Mouse (Mus musculus): ENCODE results near the gene Mmachc. TPM values are rescaled to one million over a fixed set of nuclear protein-coding genes. Genes with fewer than 3 reads are reported as not detected.

The Mmachc gene
- 25.2 and 27.9 TPM in 2 replicates for polyA plus RNA-seq (2016; fragmentation: Nextera tagmentation; extraction: Ambion mirVana)

GRCm38 (mm10) chr4:116708201-116708764, at the start of gene Mmachc, which contains the start of gene Ccdc163:
TSS of gene Mmachc (minus strand) at chr4:116708406.
TSS of gene Ccdc163 (plus strand) at chr4:116708509.
- under 1% methylated on average over 29 of the region's 29 CpGs for WGBS
- Histone ChIP-seq H3K27me3 (no peaks in the 10 kb centered on the region), H3K36me3 (peaks cover 18% of the 10 kb centered on the region), H3K4me3 (replicated peaks) (peak within 1 kb of the TSS; percentile 61), H3K27ac (no peak within 1 kb of the TSS), H3K4me1 (replicated peaks) (peaks cover 9% of the 10 kb centered on the region), H3K9me3 (no peaks in the 10 kb centered on the region), H3K4me2 (peak within 1 kb of the TSS; percentile 82), H3K9ac (replicated peaks) (peak within 1 kb of the TSS; percentile 72)
- peak; percentile 98 for ATAC-seq (ENCODE audit: insufficient number of reproducible peaks, insufficient read depth, low FRiP score, low TSS enrichment, low read depth)

DNA sequence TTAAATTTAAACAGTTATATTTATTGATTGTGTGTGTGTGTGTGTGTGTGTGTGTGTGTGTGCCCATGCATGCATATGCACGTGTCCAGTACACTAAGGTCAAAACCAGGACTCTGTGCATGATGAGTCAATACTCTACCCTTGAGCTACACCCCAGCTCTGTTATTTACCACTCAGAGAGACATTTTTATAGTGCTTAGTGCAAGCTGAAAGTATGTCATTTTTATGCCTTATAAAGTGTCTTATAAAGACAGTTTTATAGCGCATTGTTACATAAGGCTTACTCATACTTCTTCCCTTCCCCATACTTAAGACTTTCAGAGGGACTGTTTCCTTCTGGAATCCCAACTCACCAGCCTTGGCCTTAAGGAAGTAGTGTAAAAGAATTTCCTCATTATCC, 41.5 kb upstream of the Mmachc start:
- Histone ChIP-seq H3K4me1 (replicated peaks) (no peaks in the 10 kb centered on the region), H3K4me2 (no peak overlapping the region), H3K27ac (no peak overlapping the region), H3K4me3 (replicated peaks) (no peak overlapping the region), H3K9ac (replicated peaks) (no peak overlapping the region), H3K9me3 (no peaks in the 10 kb centered on the region), H3K36me3 (peaks cover 4% of the 10 kb centered on the region; the same call in 1 of the 2 replicates), H3K27me3 (no peaks in the 10 kb centered on the region)
- 94% methylated on average over 2 of the region's 2 CpGs for WGBS
- no peak for ATAC-seq (ENCODE audit: insufficient number of reproducible peaks, insufficient read depth, low FRiP score, low TSS enrichment, low read depth)

GRCm38 (mm10) chr4:116738972-116739751, 31.0 kb upstream of the Mmachc start:
- no peak overlapping the region for H3K9ac ChIP-seq (replicated peaks)

GRCm38 (mm10) chr4:116734996-116735395, 26.8 kb upstream of the Mmachc start:
- no peak overlapping the region for H3K4me2 ChIP-seq
- H3K4me3 ChIP-seq (replicated peaks): no peak overlapping the region
- no peaks in the 10 kb centered on the region for H3K27me3 ChIP-seq
- ATAC-seq (ENCODE audit: insufficient number of reproducible peaks, insufficient read depth, low FRiP score, low TSS enrichment, low read depth): no peak
- no peak overlapping the region for H3K27ac ChIP-seq
- WGBS: 69% methylated on average over 2 of the region's 2 CpGs
- H3K9ac ChIP-seq (replicated peaks): no peak overlapping the region
- 0 out of 2 replicates have a peak, but pooled peaks cover 4% of the 10 kb centered on the region for H3K36me3 ChIP-seq
- no peaks in the 10 kb centered on the region for H3K4me1 ChIP-seq (replicated peaks)
- no peaks in the 10 kb centered on the region for H3K9me3 ChIP-seq

More at GRCm38 (mm10) chr4:116738972-116739751, 31.0 kb upstream of the Mmachc start:
- H3K36me3 ChIP-seq: 0 out of 2 replicates have a peak, but pooled peaks cover 4% of the 10 kb centered on the region
- no peak overlapping the region for H3K27ac ChIP-seq
- H3K27me3 ChIP-seq: no peaks in the 10 kb centered on the region
- no peaks in the 10 kb centered on the region for H3K4me1 ChIP-seq (replicated peaks)
- ATAC-seq (ENCODE audit: insufficient number of reproducible peaks, insufficient read depth, low FRiP score, low TSS enrichment, low read depth): no peak
- H3K9me3 ChIP-seq: no peaks in the 10 kb centered on the region
- H3K4me2 ChIP-seq: no peak overlapping the region
- H3K4me3 ChIP-seq (replicated peaks): no peak overlapping the region
- 84% methylated on average over 9 of the region's 9 CpGs for WGBS

DNA sequence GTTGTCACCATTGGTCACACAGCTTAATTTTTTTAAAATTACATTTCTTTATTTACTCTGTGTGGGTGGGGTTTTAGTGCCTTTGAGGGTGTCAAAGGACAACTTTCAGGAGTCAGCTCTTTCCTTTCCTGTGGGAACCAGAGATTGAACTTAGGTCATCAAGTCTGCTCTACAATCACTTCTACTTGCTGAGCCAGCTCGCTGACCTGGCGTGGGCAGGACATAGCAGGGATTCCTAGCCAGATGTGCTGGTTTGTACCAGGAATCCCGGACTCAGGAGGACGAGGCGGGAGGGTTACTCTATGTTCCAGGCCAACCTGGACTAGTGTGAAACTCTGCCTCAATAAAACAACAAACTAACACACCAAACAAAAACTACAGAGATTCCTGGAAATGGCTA, 24.1 kb upstream of the Mmachc start:
- no peaks in the 10 kb centered on the region for H3K4me1 ChIP-seq (replicated peaks)
- no peak overlapping the region for H3K4me3 ChIP-seq (replicated peaks)
- no peak for ATAC-seq (ENCODE audit: insufficient number of reproducible peaks, insufficient read depth, low FRiP score, low TSS enrichment, low read depth)
- H3K27me3 ChIP-seq: no peaks in the 10 kb centered on the region
- 77% methylated on average over 5 of the region's 5 CpGs for WGBS
- H3K36me3 ChIP-seq: no peaks in the 10 kb centered on the region
- no peaks in the 10 kb centered on the region for H3K9me3 ChIP-seq
- H3K9ac ChIP-seq (replicated peaks): no peak overlapping the region
- H3K27ac ChIP-seq: no peak overlapping the region
- no peak overlapping the region for H3K4me2 ChIP-seq

DNA sequence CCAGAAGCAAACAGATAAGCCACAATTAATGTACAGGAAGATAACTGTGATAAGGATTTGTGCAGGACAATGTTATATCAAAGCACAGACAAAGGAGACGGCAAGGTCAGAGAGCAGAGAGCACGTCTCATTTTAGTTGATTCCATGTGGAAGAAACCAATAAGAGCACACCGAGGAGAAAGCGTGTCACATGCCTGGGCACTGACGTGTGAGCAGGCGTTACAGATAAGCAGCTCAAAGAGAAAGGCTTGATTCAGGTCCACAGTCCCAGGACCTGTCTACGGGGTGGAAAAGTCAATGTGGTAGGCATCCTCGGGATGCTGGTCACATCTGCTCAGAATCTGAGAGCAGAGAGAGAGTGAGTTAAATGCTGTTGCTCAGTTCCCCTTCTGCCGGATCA, 22.9 kb upstream of the Mmachc start:
- Histone ChIP-seq H3K36me3 (no peaks in the 10 kb centered on the region), H3K4me1 (replicated peaks) (no peaks in the 10 kb centered on the region), H3K9me3 (no peaks in the 10 kb centered on the region), H3K27ac (no peak overlapping the region), H3K27me3 (no peaks in the 10 kb centered on the region), H3K4me3 (replicated peaks) (no peak overlapping the region), H3K9ac (replicated peaks) (no peak overlapping the region), H3K4me2 (no peak overlapping the region)
- 85% methylated on average over 9 of the region's 9 CpGs for WGBS
- no peak for ATAC-seq (ENCODE audit: insufficient number of reproducible peaks, insufficient read depth, low FRiP score, low TSS enrichment, low read depth)

- no peak overlapping the region for H3K27ac ChIP-seq
- no peak for ATAC-seq (ENCODE audit: insufficient number of reproducible peaks, insufficient read depth, low FRiP score, low TSS enrichment, low read depth)
- no peaks in the 10 kb centered on the region for H3K27me3 ChIP-seq
- WGBS: 90% methylated on average over 3 of the region's 3 CpGs
- no peaks in the 10 kb centered on the region for H3K9me3 ChIP-seq
- H3K9ac ChIP-seq (replicated peaks): no peak overlapping the region
- no peaks in the 10 kb centered on the region for H3K36me3 ChIP-seq
- H3K4me3 ChIP-seq (replicated peaks): no peak overlapping the region
- no peak overlapping the region for H3K4me2 ChIP-seq
- no peaks in the 10 kb centered on the region for H3K4me1 ChIP-seq (replicated peaks)
Observed at GRCm38 (mm10) chr4:116729532-116729931, 21.3 kb upstream of the Mmachc start.

DNA sequence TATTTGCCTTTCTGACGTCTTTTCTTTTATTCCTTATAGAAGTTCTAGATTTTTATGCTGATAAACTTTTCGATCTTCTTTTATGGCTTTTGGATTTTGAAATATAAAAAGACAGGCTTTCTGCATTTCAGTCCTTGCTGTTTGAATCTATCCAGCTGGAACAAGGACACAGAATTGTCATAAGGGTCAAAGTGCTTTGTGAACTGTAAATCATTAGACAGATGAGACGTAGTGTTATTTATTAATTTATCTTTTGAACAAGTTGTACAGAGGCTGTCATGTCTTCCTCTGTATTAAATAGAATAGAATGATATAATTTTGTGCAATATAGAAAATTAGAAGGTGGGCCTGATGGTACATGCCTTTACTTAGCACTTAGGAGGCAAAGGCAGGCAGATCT, 19.2 kb upstream of the Mmachc start:
- H3K4me2 ChIP-seq: no peak overlapping the region
- WGBS: 82% methylated on average over 3 of the region's 3 CpGs
- no peaks in the 10 kb centered on the region for H3K36me3 ChIP-seq
- H3K27me3 ChIP-seq: no peaks in the 10 kb centered on the region
- ATAC-seq (ENCODE audit: insufficient number of reproducible peaks, insufficient read depth, low FRiP score, low TSS enrichment, low read depth): no peak
- H3K9me3 ChIP-seq: no peaks in the 10 kb centered on the region
- no peak overlapping the region for H3K27ac ChIP-seq
- H3K4me1 ChIP-seq (replicated peaks): 0 out of 2 replicates have a peak, but pooled peaks cover 2% of the 10 kb centered on the region
- H3K4me3 ChIP-seq (replicated peaks): no peak overlapping the region
- H3K9ac ChIP-seq (replicated peaks): no peak overlapping the region

- no peak overlapping the region for H3K4me3 ChIP-seq (replicated peaks)
- H3K4me2 ChIP-seq: no peak overlapping the region
- no peaks in the 10 kb centered on the region for H3K36me3 ChIP-seq
- WGBS: 84% methylated on average over 5 of the region's 5 CpGs
- H3K27ac ChIP-seq: no peak overlapping the region
- no peak for ATAC-seq (ENCODE audit: insufficient number of reproducible peaks, insufficient read depth, low FRiP score, low TSS enrichment, low read depth)
- H3K27me3 ChIP-seq: no peaks in the 10 kb centered on the region
- 0 out of 2 replicates have a peak, but pooled peaks cover 4% of the 10 kb centered on the region for H3K4me1 ChIP-seq (replicated peaks)
- H3K9ac ChIP-seq (replicated peaks): no peak overlapping the region
- H3K9me3 ChIP-seq: no peaks in the 10 kb centered on the region
Observed at GRCm38 (mm10) chr4:116725444-116725843, 17.2 kb upstream of the Mmachc start.

DNA sequence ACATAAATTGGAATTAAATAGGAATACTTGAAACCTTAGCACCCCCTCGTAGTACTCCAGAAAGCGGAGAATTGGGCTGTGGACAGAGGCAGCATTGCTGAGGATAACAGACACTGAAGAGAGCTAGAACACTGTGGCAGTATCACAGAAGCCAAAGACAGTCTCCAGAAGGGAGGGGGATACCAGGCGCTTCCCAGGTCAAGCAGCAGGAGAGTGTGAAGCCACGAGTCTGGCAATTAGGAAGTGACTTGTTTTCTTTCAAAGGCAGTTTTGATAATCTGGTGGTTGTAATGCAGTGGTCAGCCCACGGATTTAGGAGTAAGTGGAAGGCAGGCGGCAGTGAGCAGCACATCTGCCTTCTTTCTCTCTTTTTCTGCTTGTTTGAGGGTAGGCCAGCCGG, 14.0 kb upstream of the Mmachc start:
- H3K27me3 ChIP-seq: no peaks in the 10 kb centered on the region
- no peak overlapping the region for H3K27ac ChIP-seq
- H3K9me3 ChIP-seq: no peaks in the 10 kb centered on the region
- no peak for ATAC-seq (ENCODE audit: insufficient number of reproducible peaks, insufficient read depth, low FRiP score, low TSS enrichment, low read depth)
- H3K4me2 ChIP-seq: peak overlapping the region; percentile 73
- WGBS: 38% methylated on average over 7 of the region's 7 CpGs
- H3K4me1 ChIP-seq (replicated peaks): 0 out of 2 replicates have a peak, but pooled peaks cover 4% of the 10 kb centered on the region
- H3K4me3 ChIP-seq (replicated peaks): no peak overlapping the region
- no peak overlapping the region; the same call in 1 of the 2 replicates for H3K9ac ChIP-seq (replicated peaks)
- H3K36me3 ChIP-seq: no peaks in the 10 kb centered on the region

DNA sequence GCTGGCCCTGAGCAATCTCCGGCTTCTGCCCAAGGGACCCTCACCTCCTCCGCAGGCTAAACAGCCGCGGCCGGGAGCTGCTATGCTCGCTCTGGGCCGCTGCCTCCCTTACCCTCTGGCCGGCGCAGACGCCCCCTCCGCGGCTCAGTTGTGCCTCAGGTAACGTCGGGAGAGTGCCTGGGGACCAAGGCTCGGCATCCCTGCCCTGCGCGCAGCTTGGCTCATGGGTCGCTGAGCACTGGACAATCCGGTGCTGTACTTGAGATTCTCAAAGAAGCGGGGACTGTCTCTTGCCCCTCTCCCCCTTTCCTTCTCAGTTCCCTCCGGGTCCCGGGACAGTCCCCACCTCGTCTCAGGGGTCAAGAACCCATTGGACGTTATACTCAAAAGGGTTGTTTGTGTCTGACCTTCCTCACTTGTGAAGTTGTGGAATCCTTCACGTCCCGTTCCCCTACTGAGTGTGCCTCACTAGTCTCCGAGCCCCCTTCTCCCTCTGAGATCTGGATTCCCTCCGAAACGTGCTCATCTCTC, 13.0 kb upstream of the Mmachc start:
- Histone ChIP-seq H3K27ac (peak overlapping the region; percentile 85), H3K4me2 (peak overlapping the region; percentile 73), H3K36me3 (peaks cover 1% of the 10 kb centered on the region), H3K4me3 (replicated peaks) (peak overlapping the region; percentile 82), H3K4me1 (replicated peaks) (0 out of 2 replicates have a peak, but pooled peaks cover 4% of the 10 kb centered on the region), H3K27me3 (no peaks in the 10 kb centered on the region), H3K9me3 (no peaks in the 10 kb centered on the region), H3K9ac (replicated peaks) (peak overlapping the region; percentile 75)
- no peak; the same call in none of the 2 replicates for ATAC-seq (ENCODE audit: insufficient number of reproducible peaks, insufficient read depth, low FRiP score, low TSS enrichment, low read depth)
- under 1% methylated on average over 29 of the region's 29 CpGs for WGBS
